In the genomic region with DNA sequence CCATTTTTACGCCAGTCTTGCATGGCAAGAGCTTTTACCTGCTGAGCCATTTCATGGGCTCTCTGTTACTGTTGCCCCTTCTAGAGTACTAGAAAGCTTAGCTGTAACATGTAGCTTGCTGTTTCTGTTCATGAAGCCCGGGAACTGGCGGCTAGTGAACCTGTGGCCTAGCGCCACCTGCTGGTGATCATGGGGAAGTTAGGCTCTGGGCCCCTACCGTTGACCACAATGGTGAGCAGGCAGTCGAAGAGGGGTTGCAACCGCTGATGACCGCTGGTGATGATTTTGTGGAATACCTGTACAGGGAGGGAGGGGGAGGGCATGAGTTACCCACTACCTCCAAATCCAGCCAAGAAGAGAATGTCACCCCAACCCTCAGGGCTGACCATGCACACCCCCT, we compare ENCODE assay signal across 9 mouse cellular contexts. TPM values are rescaled to one million over a fixed set of nuclear protein-coding genes. Genes with fewer than 3 reads are reported as not detected.
DNase-seq lines count a peak whose midpoint lies in the region; ATAC-seq and TF ChIP-seq lines count a peak whose summit lies in the region.
"Had no signal": no experiment of that assay in that cellular context is flagged by ENCODE, and none has a peak within 500 bp of the region (broad histone marks: within the 10 kb centered on the region; RNA-seq: fewer than 3 reads in every experiment).

No protein-coding gene starts in this region.

- TF ChIP-seq CTCF in bone marrow, adult 2 months (IDR thresholded peaks at IDR 0.05; ENCODE audit: control insufficient read depth, insufficient read depth, low read length) = peak; percentile 94

- peak; percentile 68 to 71 for DNase-seq in left cerebral cortex, adult 18-20 months (ENCODE audit: low spot score in 2 of 2)
- no peak for DNase-seq in left cerebral cortex, adult 8-10 months (ENCODE audit: low spot score in 2 of 2)
- DNase-seq in embryonic facial prominence, embryonic 14.5 days (ENCODE audit: low spot score) = peak; percentile 83
- DNase-seq in heart, postnatal 36 days = peak; percentile 65 to 73
- peak; percentile 53 to 75 for DNase-seq in left cerebral cortex, postnatal 10 days (ENCODE audit: extremely low spot score in 1 of 2, low spot score in 2 of 2)
- DNase-seq in midbrain, embryonic 11.5 days (ENCODE audit: low spot score, missing footprints) = peak; percentile 96
- DNase-seq in spleen, adult 12 weeks (ENCODE audit: low spot score) = peak; percentile 48

- peaks cover 10% of the 10 kb centered on the region for H3K27me3 ChIP-seq in embryonic facial prominence, embryonic 14.5 days (replicated peaks; ENCODE audit: control insufficient read depth, insufficient read depth, low read length)
- no peaks in the 10 kb centered on the region for H3K27me3 ChIP-seq in midbrain, embryonic 11.5 days (ENCODE audit: control insufficient read depth, insufficient read depth, low read length)

- ATAC-seq in embryonic facial prominence, embryonic 14.5 days (ENCODE audit: low read depth) = peak; percentile 57; the same call in 1 of the 2 replicates
- ATAC-seq in midbrain, embryonic 11.5 days (ENCODE audit: low FRiP score) = peak; percentile 57; the same call in 1 of the 2 replicates

- H3K9me3 ChIP-seq in embryonic facial prominence, embryonic 14.5 days (ENCODE audit: control insufficient read depth, low read length) = no peaks in the 10 kb centered on the region
- H3K9me3 ChIP-seq in midbrain, embryonic 11.5 days (ENCODE audit: control insufficient read depth, low read length) = no peaks in the 10 kb centered on the region
- H3K9me3 ChIP-seq: embryonic facial prominence, embryonic 12.5 days had no signal

- H3K27ac ChIP-seq in bone marrow, adult 2 months (ENCODE audit: control insufficient read depth, insufficient read depth, low read depth, low read length, poor library complexity) = no peak overlapping the region
- H3K27ac ChIP-seq in embryonic facial prominence, embryonic 14.5 days (replicated peaks; ENCODE audit: low read depth, low read length) = no peak overlapping the region
- H3K27ac ChIP-seq in midbrain, embryonic 11.5 days (ENCODE audit: low read depth, low read length) = no peak overlapping the region
- H3K27ac ChIP-seq: embryonic facial prominence, embryonic 12.5 days had no signal

- H3K4me2 ChIP-seq in embryonic facial prominence, embryonic 14.5 days (ENCODE audit: low read depth, low read length) = no peak overlapping the region
- H3K4me2 ChIP-seq in midbrain, embryonic 11.5 days = no peak overlapping the region
- H3K4me2 ChIP-seq: embryonic facial prominence, embryonic 12.5 days had no signal

- H3K4me3 ChIP-seq in bone marrow, adult 2 months (replicated peaks; ENCODE audit: control insufficient read depth, low read depth, low read length) = no peak overlapping the region
- H3K4me3 ChIP-seq in embryonic facial prominence, embryonic 14.5 days (ENCODE audit: low read depth, low read length) = no peak overlapping the region
- no peak overlapping the region for H3K4me3 ChIP-seq in midbrain, embryonic 11.5 days (ENCODE audit: low read depth, low read length)
- H3K4me3 ChIP-seq: embryonic facial prominence, embryonic 12.5 days had no signal

- no peak overlapping the region for H3K9ac ChIP-seq in embryonic facial prominence, embryonic 14.5 days (ENCODE audit: low read depth, low read length)
- no peak overlapping the region for H3K9ac ChIP-seq in midbrain, embryonic 11.5 days (ENCODE audit: low read length)
- H3K9ac ChIP-seq: embryonic facial prominence, embryonic 12.5 days had no signal

- 11% methylated on average over 8 of the region's 8 CpGs for WGBS in bone marrow, adult 2 months
- 11% methylated on average over 8 of the region's 8 CpGs for WGBS in embryonic facial prominence, embryonic 14.5 days
- WGBS in midbrain, embryonic 11.5 days = 13% methylated on average over 8 of the region's 8 CpGs

- H3K36me3 ChIP-seq in embryonic facial prominence, embryonic 14.5 days (ENCODE audit: control insufficient read depth, insufficient read depth, low read length) = no peaks in the 10 kb centered on the region
- no peaks in the 10 kb centered on the region for H3K36me3 ChIP-seq in midbrain, embryonic 11.5 days (ENCODE audit: control insufficient read depth, insufficient read depth, low read length)
- H3K36me3 ChIP-seq: embryonic facial prominence, embryonic 12.5 days had no signal

- H3K4me1 ChIP-seq in bone marrow, adult 2 months (ENCODE audit: control insufficient read depth, insufficient read depth, low read length) = no peaks in the 10 kb centered on the region
- H3K4me1 ChIP-seq in embryonic facial prominence, embryonic 14.5 days (ENCODE audit: control insufficient read depth, insufficient read depth, low read length) = 0 out of 2 replicates have a peak, but pooled peaks cover 3% of the 10 kb centered on the region
- peaks cover 2% of the 10 kb centered on the region; the same call in 1 of the 2 replicates for H3K4me1 ChIP-seq in midbrain, embryonic 11.5 days (ENCODE audit: control insufficient read depth, insufficient read depth, low read length)

- no peak for TF ChIP-seq POLR2A in bone marrow, adult 2 months (IDR thresholded peaks at IDR 0.05; ENCODE audit: borderline replicate concordance, control insufficient read depth, low read depth, low read length)

- intact Hi-C loops in heart, postnatal 36 days (cut with DNase I) = loop anchor here (1.0 kb wide), 2 partner anchors 32 to 151 kb away; partner anchors contain the start of gene Ush1g
- intact Hi-C loops in left cerebral cortex, postnatal 10 days (cut with DNase I) = loop anchor here (2.0 to 10.0 kb wide), 2 partner anchors 31 to 149 kb away; partner anchors contain the start of gene Ush1g

RNA-seq across cellular contexts. Expression of gene Hid1, which starts 13.4 kb away (rescaled TPM):
- 100 to 1,000 TPM; 111 to 114 TPM for total RNA-seq in left cerebral cortex, adult 18-20 months (2021)
- total RNA-seq in left cerebral cortex, adult 8-10 months (2022) = 100 to 1,000 TPM; 103 to 118 (median 107) TPM
- polyA plus RNA-seq in bone marrow, adult 2 months (2011; ENCODE audit: insufficient read depth, insufficient read length, low replicate concordance, missing spikeins) = 3.4 and 4.3 TPM in 2 replicates
- 10.3 and 10.5 TPM in 2 replicates for polyA plus RNA-seq in embryonic facial prominence, embryonic 14.5 days (2014; fragmentation: Nextera tagmentation; extraction: Ambion mirVana)
- total RNA-seq in heart, postnatal 36 days (2021) = 1 to 10 TPM; 4.2 to 4.8 TPM
- total RNA-seq in left cerebral cortex, postnatal 10 days (2021) = 10 to 100 TPM; 77.5 to 81.7 TPM
- 17.8 and 18.3 TPM in 2 replicates for polyA plus RNA-seq in midbrain, embryonic 11.5 days (2014; fragmentation: Nextera tagmentation; extraction: Ambion mirVana)

RNA-seq across cellular contexts. Expression of gene Otop3, which starts 19.7 kb away (rescaled TPM):
- under 1 TPM in 1 of 2 experiments, not detected in 1; 0.14 TPM for total RNA-seq in left cerebral cortex, adult 18-20 months (2021)
- total RNA-seq in left cerebral cortex, adult 8-10 months (2022) = under 1 TPM in 1 of 4 experiments, not detected in 3; 0.26 TPM
- not detected in 2 replicates for polyA plus RNA-seq in bone marrow, adult 2 months (2011; ENCODE audit: insufficient read depth, insufficient read length, low replicate concordance, missing spikeins)
- 0.21 TPM in 1 of 2 replicates, not detected in the other for polyA plus RNA-seq in embryonic facial prominence, embryonic 14.5 days (2014; fragmentation: Nextera tagmentation; extraction: Ambion mirVana)
- total RNA-seq in heart, postnatal 36 days (2021) = not detected
- under 1 TPM; 0.24 to 0.28 TPM for total RNA-seq in left cerebral cortex, postnatal 10 days (2021)
- polyA plus RNA-seq in midbrain, embryonic 11.5 days (2014; fragmentation: Nextera tagmentation; extraction: Ambion mirVana) = 0.18 and 0.34 TPM in 2 replicates
- polyA plus RNA-seq: embryonic facial prominence, embryonic 12.5 days had no signal

RNA-seq across cellular contexts. Expression of gene Cdr2l, which starts 27.5 kb away (rescaled TPM):
- total RNA-seq in left cerebral cortex, adult 18-20 months (2021) = 10 to 100 TPM; 26.8 to 29.3 TPM
- total RNA-seq in left cerebral cortex, adult 8-10 months (2022) = 10 to 100 TPM; 26.1 to 27.7 (median 26.9) TPM
- polyA plus RNA-seq in bone marrow, adult 2 months (2011; ENCODE audit: insufficient read depth, insufficient read length, low replicate concordance, missing spikeins) = 1.4 and 3.1 TPM in 2 replicates
- 11.7 and 12.3 TPM in 2 replicates for polyA plus RNA-seq in embryonic facial prominence, embryonic 14.5 days (2014; fragmentation: Nextera tagmentation; extraction: Ambion mirVana)
- 1 to 10 TPM; 5.8 to 5.9 TPM for total RNA-seq in heart, postnatal 36 days (2021)
- total RNA-seq in left cerebral cortex, postnatal 10 days (2021) = 10 to 100 TPM; 15.2 to 17.2 TPM
- polyA plus RNA-seq in midbrain, embryonic 11.5 days (2014; fragmentation: Nextera tagmentation; extraction: Ambion mirVana) = 20.6 and 20.9 TPM in 2 replicates

RNA-seq across cellular contexts. Expression of gene Ush1g, which starts 32.3 kb away (rescaled TPM):
- under 1 TPM; 0.26 to 0.52 TPM for total RNA-seq in left cerebral cortex, adult 18-20 months (2021)
- total RNA-seq in left cerebral cortex, adult 8-10 months (2022) = under 1 TPM; 0.46 to 0.78 (median 0.59) TPM
- polyA plus RNA-seq in bone marrow, adult 2 months (2011; ENCODE audit: insufficient read depth, insufficient read length, low replicate concordance, missing spikeins) = 0.29 TPM in 1 of 2 replicates, not detected in the other
- polyA plus RNA-seq in embryonic facial prominence, embryonic 14.5 days (2014; fragmentation: Nextera tagmentation; extraction: Ambion mirVana) = not detected in 2 replicates
- total RNA-seq in heart, postnatal 36 days (2021) = under 1 TPM in 1 of 2 experiments, not detected in 1; 0.14 TPM
- total RNA-seq in left cerebral cortex, postnatal 10 days (2021) = under 1 TPM; 0.24 to 0.26 TPM
- 0.08 TPM in 1 of 2 replicates, not detected in the other for polyA plus RNA-seq in midbrain, embryonic 11.5 days (2014; fragmentation: Nextera tagmentation; extraction: Ambion mirVana)

RNA-seq across cellular contexts. Expression of gene Otop2, which starts 47.2 kb away (rescaled TPM):
- 1 to 10 TPM in 1 of 2 experiments, under 1 TPM in 1; 0.74 to 2.1 TPM for total RNA-seq in left cerebral cortex, adult 18-20 months (2021)
- total RNA-seq in left cerebral cortex, adult 8-10 months (2022) = 1 to 10 TPM in 3 of 4 experiments, under 1 TPM in 1; 0.91 to 3.2 (median 1.5) TPM
- polyA plus RNA-seq in bone marrow, adult 2 months (2011; ENCODE audit: insufficient read depth, insufficient read length, low replicate concordance, missing spikeins) = not detected in 2 replicates
- polyA plus RNA-seq in embryonic facial prominence, embryonic 14.5 days (2014; fragmentation: Nextera tagmentation; extraction: Ambion mirVana) = not detected in 2 replicates
- total RNA-seq in heart, postnatal 36 days (2021) = not detected
- under 1 TPM in 1 of 2 experiments, not detected in 1; 0.14 TPM for total RNA-seq in left cerebral cortex, postnatal 10 days (2021)
- not detected in 2 replicates for polyA plus RNA-seq in midbrain, embryonic 11.5 days (2014; fragmentation: Nextera tagmentation; extraction: Ambion mirVana)

Comparison
In these comparisons a context has a peak if more than half of its experiments do, and no peak if none do; other contexts are left out.
1. DNase-seq: peak in left cerebral cortex, adult 18-20 months (2 of 2), embryonic facial prominence, embryonic 14.5 days (single experiment), heart, postnatal 36 days (2 of 2), left cerebral cortex, postnatal 10 days (2 of 2), midbrain, embryonic 11.5 days (single experiment) and spleen, adult 12 weeks (single experiment); none in left cerebral cortex, adult 8-10 months (0 of 2).
2. RNA of gene Hid1, which starts 13.4 kb away (total RNA-seq): 111 to 114 TPM in left cerebral cortex, adult 18-20 months, 103 to 118 TPM in left cerebral cortex, adult 8-10 months and 77.5 to 81.7 TPM in left cerebral cortex, postnatal 10 days; 4.2 to 4.8 TPM in heart, postnatal 36 days; every median in the first group is over 10 times any median in the second.